Mouse (Mus musculus) cortical plate, adult 2 months (tissue): Measurements from ENCODE around the gene Krt14.

Experiments
- CTCF ChIP-seq: fragments of 200-500 bp; IDR thresholded peaks from 2 replicates; pipeline ENCODE4 v1.5.1; 2011; ENCODE audit warnings: mild to moderate bottlenecking, control low read depth, low read length; ENCODE audit not compliant: insufficient read depth; ENCODE audit errors: extremely low read depth
- POLR2A ChIP-seq: fragments of 200-500 bp; IDR thresholded peaks from 2 replicates; pipeline ENCODE4 v1.6.1; 2011; ENCODE audit warnings: mild to moderate bottlenecking, low read length, control low read depth; ENCODE audit not compliant: insufficient read depth; ENCODE audit errors: extremely low read depth

- no peak for TF ChIP-seq POLR2A
- TF ChIP-seq CTCF: no peak
Measured at GRCm38 (mm10) chr11:100202906-100203305, 4.4 kb downstream of the Krt14 start.
